Mouse (Mus musculus) colon, adult 2 months (tissue): ENCODE data around the gene Olfr279. TPM values are rescaled to one million over a fixed set of nuclear protein-coding genes. Genes with fewer than 3 reads are reported as not detected.

Experiments
- polyA plus RNA-seq: library from polyadenylated mRNA; depleted of rRNA; stranded (reverse); fragments of >200 nt; gene quantifications from 2 replicates; pipeline ENCODE4 v1.2.3, GENCODE M21; 2012; rRNA removed

The Olfr279 gene
- polyA plus RNA-seq: not detected in 2 replicates

GRCm38 (mm10) chr15:98492102-98492501, at the start of gene Olfr279:
Gene Olfr279, plus strand, starts transcription at chr15:98492402.

GRCm38 (mm10) chr15:98452288-98452687, 39.9 kb upstream of the Olfr279 start, which contains the start of gene Olfr281:
Gene Olfr281, plus strand, starts transcription at chr15:98452588.

DNA sequence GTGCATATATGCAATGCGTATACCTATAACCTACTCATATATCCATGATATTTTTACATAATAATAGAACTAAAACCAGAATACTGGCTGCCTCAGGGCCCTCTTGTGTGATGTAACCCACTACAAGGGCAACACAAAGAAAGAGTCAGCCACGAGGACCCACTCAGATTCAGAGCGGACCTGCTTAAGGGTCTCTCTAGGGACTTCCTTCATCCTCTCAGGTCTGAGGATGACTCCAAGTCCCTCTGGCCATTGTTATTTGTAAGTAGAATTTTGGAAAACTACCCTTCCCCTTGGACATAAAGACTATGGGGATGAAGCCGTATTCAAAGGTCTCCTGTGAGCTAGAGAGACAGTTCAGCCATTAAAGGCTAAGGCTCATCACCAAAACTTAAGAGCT, 22.6 kb upstream of the Olfr279 start, which contains the start of gene OR5BS1P:
Gene OR5BS1P, plus strand, starts transcription at position 301 of the 400 bp plus-strand sequence.

DNA sequence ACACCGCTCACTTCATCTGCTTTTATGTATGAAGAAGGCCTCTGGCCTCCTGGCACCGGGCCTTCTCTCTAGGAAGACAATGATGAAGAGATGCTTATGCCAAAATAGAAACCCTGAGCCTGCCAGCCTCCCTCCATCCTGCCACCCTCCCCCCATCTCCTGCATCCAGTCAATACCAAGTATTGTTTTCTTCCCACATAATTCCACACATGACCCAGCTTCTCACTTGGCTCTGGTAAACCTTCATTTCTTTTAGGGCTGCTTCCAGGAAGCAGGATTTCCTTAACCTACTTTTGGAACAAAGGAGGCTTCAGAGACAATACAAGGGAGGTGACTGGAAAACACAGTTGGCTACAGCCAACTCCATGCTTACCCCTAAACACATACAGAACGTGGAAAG, 9.5 kb upstream of the Olfr279 start, which contains the start of gene Lalba:
Gene Lalba, minus strand, starts transcription at position 21 of the 400 bp plus-strand sequence.

GRCm38 (mm10) chr15:98533881-98534627, 41.9 kb downstream of the Olfr279 start, which contains the start of gene Kansl2:
Gene Kansl2, minus strand, starts transcription at chr15:98534264.

Other genes with a start within 250 kb of the Olfr279 start
- gene H1fnt, start 235.1 kb upstream of the Olfr279 start, polyA plus RNA-seq: not detected in 2 replicates
- gene Zfp641, start 196.2 kb upstream of the Olfr279 start, polyA plus RNA-seq: 0.45 and 0.62 TPM in 2 replicates
- not detected in 2 replicates for gene Olfr285, start 175.0 kb upstream of the Olfr279 start, polyA plus RNA-seq
- not detected in 2 replicates for gene Olfr284, start 151.4 kb upstream of the Olfr279 start, polyA plus RNA-seq
- gene Olfr283, start 111.5 kb upstream of the Olfr279 start, polyA plus RNA-seq: not detected in 2 replicates
- gene Olfr282, start 61.2 kb upstream of the Olfr279 start, polyA plus RNA-seq: not detected in 2 replicates
- not detected in 2 replicates for gene Olfr281, start 39.8 kb upstream of the Olfr279 start, polyA plus RNA-seq
- gene OR5BS1P, start 22.5 kb upstream of the Olfr279 start, polyA plus RNA-seq: not detected in 2 replicates
- gene Lalba, start 9.7 kb upstream of the Olfr279 start, polyA plus RNA-seq: not detected in 2 replicates
- gene Kansl2, start 41.9 kb downstream of the Olfr279 start, polyA plus RNA-seq: 23.5 and 24.8 TPM in 2 replicates
- gene Ccnt1, start 78.5 kb downstream of the Olfr279 start, polyA plus RNA-seq: 6.0 and 6.3 TPM in 2 replicates
- 0.43 TPM in 1 of 2 replicates, not detected in the other for gene 4930415O20Rik, start 78.6 kb downstream of the Olfr279 start, polyA plus RNA-seq
- 189 and 211 TPM in 2 replicates for gene Adcy6, start 117.7 kb downstream of the Olfr279 start, polyA plus RNA-seq
- gene Cacnb3, start 138.4 kb downstream of the Olfr279 start, polyA plus RNA-seq: 96.4 and 107 TPM in 2 replicates
- gene Ddx23, start 170.5 kb downstream of the Olfr279 start, polyA plus RNA-seq: 29.0 and 31.4 TPM in 2 replicates
- gene Rnd1, start 185.1 kb downstream of the Olfr279 start, polyA plus RNA-seq: 1.2 and 2.3 TPM in 2 replicates
- 0.22 and 0.43 TPM in 2 replicates for gene Ccdc65, start 215.8 kb downstream of the Olfr279 start, polyA plus RNA-seq
- gene Fkbp11, start 235.8 kb downstream of the Olfr279 start, polyA plus RNA-seq: 26.7 and 49.8 TPM in 2 replicates